Mouse (Mus musculus): ENCODE data around the gene Cacna1g.

Cacna1g gene

DNA sequence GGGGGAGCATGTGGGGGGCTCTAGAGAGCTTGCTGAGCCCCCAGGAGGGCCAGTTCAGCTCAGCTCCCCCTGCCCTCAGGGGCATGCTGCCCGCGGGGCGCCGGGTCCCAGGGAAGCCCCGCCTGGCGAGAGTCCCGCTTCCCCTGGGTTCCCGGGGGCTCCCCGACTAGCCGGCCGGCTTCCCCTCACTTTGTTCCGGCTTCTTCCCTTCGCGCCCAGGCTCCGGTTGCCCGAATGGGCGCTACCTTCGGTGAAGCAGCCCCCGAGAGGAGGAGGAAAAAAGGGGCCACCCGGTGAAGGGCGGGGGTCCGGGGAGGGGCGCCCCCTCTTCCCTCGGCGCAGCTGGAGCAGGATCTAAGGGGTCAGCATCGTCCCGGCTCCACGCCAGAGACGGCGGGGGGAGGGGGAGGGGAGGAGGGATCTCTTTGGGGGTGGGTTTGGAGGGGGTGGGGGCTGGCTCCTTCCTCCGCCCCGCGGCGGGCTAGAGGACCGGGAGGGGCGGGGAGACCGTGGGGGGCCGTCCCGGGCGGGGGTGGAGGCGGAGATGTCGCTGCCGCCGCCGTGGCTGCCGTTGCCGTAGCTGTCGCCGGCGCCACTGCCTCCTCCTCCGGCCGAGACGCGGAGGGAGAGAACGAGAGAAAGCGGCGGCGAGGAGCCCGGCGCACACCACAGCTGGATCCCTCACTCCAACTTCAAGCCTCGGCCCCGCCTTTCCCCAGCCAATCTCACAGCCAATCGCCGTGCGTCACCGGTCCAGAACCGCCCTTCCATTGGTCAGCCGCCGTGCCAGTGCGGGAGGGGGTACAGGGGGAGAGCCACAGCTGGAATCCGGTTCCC, at the start of gene Cacna1g:
TSS of gene Cacna1g (minus strand) at position 492 of the 837 bp plus-strand sequence.
- DNase-seq (ENCODE audit: low spot score in 2 of 2) = peak; percentile 60

- peak; percentile 13 to 17 for DNase-seq (ENCODE audit: low spot score in 2 of 2)
Observed at GRCm38 (mm10) chr11:94521219-94521843, 47.3 kb upstream of the Cacna1g start, which contains the start of gene Mycbpap. Gene Mycbpap, minus strand, starts transcription at chr11:94521742.

DNA sequence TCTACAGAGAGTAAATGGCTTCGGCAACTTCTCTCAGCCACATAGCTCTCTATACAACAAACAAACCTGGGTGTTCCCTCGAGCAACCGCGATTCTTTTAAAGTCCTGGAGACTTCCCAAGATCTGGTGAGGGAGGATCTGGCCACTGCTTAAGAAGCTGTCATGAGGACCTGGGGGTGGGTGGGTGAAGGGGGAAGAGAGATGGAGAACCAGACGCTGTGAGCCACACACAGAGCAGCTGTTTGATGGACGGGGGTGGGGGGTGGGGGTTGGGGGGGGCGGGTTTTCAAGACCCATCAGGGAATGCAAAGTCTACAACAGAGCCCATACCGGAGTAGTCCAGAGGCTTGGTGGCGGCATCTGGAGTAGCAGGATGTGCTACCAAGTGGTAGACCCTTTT, 39.5 kb upstream of the Cacna1g start:
- DNase-seq (ENCODE audit: low spot score in 2 of 2) = no peak

DNA sequence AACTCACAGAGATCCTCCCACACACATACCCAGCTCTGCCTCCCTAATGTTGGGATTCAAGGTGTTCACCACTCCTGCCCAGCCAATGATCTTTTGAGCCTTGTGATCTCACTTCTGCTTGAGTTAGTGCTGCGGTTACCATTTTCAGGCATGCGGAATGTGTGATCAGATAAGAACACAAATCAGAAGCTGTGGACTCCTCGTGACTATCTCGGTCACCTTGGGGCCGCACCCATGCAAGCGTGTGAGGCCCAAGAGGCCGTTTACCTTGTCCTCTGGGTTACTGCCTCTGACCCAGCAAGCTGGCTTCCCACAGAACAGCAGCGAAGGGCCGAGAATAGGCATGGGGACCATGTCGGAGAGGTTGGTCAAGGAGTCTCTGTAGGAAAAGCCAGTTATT, 35.0 kb upstream of the Cacna1g start:
- no peak for DNase-seq (ENCODE audit: low spot score in 2 of 2)

DNA sequence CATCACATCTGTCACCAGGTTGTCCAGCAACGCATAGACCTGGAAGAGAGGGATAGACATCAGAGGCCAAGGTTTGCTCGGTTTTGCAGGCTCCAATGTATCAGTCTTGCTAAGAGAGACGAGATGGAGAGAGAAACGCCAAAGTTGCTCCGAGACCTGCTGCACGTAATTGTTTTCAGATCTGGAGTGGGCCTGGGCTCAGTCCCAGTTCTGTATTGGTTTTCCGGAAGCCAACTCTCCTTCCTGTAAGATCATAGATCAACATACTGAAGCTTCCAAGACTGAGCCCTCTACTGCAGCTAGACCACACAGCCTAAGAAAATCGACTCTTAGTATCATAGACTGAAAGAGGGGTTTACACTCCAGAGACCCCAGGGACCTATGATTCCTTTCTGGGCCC, 27.5 kb upstream of the Cacna1g start:
- no peak for DNase-seq (ENCODE audit: low spot score in 2 of 2)

DNA sequence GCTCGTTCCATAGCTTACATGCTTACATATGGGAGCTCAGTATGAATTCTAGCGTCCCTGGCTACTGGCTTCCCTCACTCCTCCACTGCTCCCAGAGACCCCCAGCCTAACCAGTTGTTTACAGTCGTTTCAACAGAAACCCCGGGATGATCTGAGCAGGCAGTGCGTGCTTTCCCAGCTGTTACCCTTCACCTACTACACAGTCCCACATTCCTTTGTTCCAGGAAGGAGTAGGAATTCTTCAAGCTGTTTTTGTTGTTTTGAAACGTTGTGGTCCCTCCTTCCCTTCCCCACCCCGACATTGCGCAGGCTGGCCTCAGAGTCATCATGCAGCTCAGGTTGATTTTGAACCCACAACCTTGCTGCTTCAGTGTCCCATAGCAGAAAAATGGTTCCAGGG, 26.4 kb upstream of the Cacna1g start:
- no peak for DNase-seq (ENCODE audit: low spot score in 2 of 2)

GRCm38 (mm10) chr11:94499661-94500152, 25.7 kb upstream of the Cacna1g start, which contains the start of gene Epn3:
Gene Epn3, minus strand, starts transcription at chr11:94499974.
- DNase-seq (ENCODE audit: low spot score in 2 of 2) = no peak

DNA sequence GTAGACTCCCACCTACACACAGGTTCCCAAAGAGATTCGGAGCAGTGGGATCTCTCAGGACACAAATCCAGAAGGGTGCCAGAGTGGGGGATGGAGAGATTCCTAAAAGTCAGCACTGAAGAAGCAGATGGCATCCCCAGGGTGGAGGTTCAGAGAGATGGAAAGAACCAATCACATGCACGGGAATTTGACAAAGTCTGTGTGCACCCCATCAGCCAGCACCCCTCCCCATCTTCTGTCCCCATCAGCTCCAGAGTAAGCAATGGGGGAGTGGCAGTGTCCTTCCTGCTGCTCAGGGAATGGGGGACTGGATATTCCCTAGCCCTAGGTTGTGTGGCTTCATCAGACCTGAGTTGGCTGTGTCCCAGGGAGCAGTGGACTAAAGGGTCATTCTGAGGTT, 25.0 kb upstream of the Cacna1g start:
- DNase-seq (ENCODE audit: low spot score in 2 of 2) = no peak

GRCm38 (mm10) chr11:94498093-94498996, 24.3 kb upstream of the Cacna1g start:
- DNase-seq (ENCODE audit: low spot score in 2 of 2) = no peak

DNA sequence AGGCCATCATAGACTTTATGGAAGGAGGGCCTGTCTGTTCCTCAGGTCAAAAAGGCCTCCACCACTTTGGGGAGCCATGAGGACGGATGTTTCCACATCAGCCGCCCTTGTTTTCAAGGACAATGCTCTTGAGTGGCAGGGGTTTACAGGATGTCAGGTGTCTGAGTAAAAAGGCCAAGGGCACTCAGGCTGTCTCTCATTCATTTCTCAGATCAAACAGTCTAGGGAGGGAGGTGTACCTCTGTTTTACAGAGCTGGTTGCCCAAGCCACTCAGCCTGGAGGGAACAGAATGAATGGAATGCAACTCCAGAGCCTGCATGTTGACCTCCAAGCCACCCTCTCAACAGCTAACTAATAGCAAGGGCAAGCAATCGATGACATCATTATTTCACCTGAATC, 21.4 kb upstream of the Cacna1g start:
- no peak for DNase-seq (ENCODE audit: low spot score in 2 of 2)

DNA sequence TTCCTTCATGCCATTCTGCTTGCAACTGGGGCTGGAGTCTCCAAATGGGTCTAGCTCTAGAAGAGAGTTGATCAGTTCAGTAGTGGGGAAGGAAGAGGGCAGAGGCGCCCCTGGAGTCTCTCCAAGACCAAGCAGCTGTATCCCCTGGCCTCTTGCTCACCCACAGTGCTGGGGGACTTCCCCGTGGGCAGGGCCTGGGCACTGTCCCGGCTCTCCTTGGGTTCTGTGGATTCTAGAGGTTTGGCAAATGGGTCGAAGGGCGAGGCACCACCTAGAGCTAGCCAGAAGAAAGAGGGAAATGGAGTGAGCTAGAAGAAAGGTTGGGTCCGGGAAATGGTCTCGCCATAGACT, 17.7 kb upstream of the Cacna1g start:
- no peak for DNase-seq (ENCODE audit: low spot score in 2 of 2)

- DNase-seq (ENCODE audit: low spot score in 2 of 2) = no peak
Observed at GRCm38 (mm10) chr11:94491035-94491748, 17.2 kb upstream of the Cacna1g start.

DNA sequence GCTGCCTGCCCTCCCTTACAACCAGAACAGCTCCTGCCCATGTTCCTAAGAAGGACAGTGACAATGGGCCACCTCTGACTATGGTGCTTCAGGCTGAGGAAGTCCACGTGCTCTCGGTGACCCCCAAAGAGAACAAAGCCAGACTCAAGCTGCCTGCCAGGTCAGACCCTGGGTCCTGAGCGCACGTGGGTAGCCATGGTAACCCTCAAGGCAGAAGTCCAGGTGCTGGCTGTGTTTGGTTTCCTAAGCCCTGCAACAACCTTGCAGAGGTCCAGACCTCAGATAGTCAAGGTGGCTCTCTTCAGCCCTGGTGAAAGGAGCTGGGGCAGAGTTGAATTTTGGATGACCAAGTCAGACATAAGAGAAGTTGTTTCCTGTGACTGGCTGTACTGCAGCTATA, 15.7 kb upstream of the Cacna1g start:
- no peak for DNase-seq (ENCODE audit: low spot score in 2 of 2)

GRCm38 (mm10) chr11:94488767-94489533, 15.0 kb upstream of the Cacna1g start:
- DNase-seq (ENCODE audit: low spot score in 2 of 2) = no peak

GRCm38 (mm10) chr11:94486001-94486400, 12.0 kb upstream of the Cacna1g start, which contains the start of gene Spata20:
Gene Spata20, minus strand, starts transcription at chr11:94486179.
- DNase-seq (ENCODE audit: low spot score in 2 of 2) = peak; percentile 37 to 49

GRCm38 (mm10) chr11:94485223-94485622, 11.2 kb upstream of the Cacna1g start:
- DNase-seq (ENCODE audit: low spot score in 2 of 2) = no peak

DNA sequence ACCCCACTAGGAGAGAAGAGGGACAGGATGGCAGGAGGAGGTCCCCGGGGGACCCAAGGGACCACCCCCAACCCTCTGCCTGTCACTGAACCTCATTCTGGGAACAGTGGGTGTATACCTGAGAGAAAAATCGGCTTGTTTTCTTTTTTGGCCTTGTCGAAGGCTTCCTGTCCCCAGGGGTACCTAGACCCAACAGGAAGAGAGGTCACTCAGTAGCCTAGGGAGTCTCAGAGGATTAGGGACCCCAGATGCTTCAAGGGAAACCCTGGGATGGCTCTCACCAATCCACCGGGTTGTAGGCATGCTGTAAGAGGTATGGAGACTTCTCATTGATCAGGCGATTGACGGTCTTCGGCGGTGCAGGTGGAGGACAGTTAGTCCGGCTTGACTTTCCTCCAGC, 10.6 kb upstream of the Cacna1g start:
- no peak for DNase-seq (ENCODE audit: low spot score in 2 of 2)

- DNase-seq (ENCODE audit: low spot score in 2 of 2) = no peak
Observed at GRCm38 (mm10) chr11:94483921-94484320, 9.9 kb upstream of the Cacna1g start.

GRCm38 (mm10) chr11:94483436-94483835, 9.4 kb upstream of the Cacna1g start:
- no peak for DNase-seq (ENCODE audit: low spot score in 2 of 2)

- DNase-seq (ENCODE audit: low spot score in 2 of 2) = no peak
Observed at GRCm38 (mm10) chr11:94482738-94483137, 8.7 kb upstream of the Cacna1g start.
